Mouse (Mus musculus) adrenal gland, postnatal 14 days (tissue): ENCODE data around the gene Ostf1. TPM values are rescaled to one million over a fixed set of nuclear protein-coding genes. Genes with fewer than 3 reads are reported as not detected.
"Not testable (repeated sequence)": the region's sequence is repeated elsewhere in the genome, so short reads cannot be mapped to it uniquely, and the experiment has no call there.

Experiments
- DNase-seq: peaks from one replicate; pipeline ENCODE4 v3.0.0; 2021; ENCODE audit warnings: mixed read lengths
- total RNA-seq: library from RNA; stranded (reverse); gene quantifications from 2 replicates; pipeline ENCODE4 v1.2.3, GENCODE M21; 2021

The Ostf1 gene
- total RNA-seq, 1 experiment from 2014 or later, result 100 TPM

DNA sequence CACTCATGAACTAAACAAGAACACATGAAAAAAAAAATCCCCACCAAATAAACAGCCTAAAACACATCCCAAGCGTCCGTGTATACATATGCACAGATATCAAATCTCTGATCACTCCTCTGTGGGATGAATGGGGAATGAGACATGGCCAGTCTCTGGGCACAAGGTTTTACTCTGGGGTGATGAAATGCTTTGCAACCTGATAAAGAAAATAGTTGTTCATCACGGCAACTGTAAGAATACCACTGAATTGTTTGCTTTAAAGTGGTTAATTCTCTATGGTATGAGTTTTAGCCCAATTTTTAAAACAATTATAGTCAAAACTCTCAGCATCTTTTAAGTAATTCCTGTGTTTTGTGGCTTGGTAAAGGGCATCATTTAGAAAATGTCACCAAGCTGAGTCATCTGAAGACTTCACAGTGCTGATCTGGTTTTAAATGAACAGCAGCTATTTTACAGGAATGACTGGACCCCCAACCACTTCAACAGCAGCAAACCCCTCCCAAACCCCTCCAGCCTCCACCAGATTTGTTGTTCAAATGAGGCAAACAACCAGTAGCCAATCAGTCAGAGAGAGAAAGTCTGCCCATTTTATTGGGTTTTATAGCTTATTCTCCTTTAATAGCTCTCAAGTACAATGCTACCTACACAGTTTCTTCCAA, 33.2 kb downstream of the Ostf1 start:
- no peak for DNase-seq

- DNase-seq, result no peak
These were observed 33.9 kb downstream of the Ostf1 start for GRCm38 (mm10) chr19:18597772-18598171.

DNA sequence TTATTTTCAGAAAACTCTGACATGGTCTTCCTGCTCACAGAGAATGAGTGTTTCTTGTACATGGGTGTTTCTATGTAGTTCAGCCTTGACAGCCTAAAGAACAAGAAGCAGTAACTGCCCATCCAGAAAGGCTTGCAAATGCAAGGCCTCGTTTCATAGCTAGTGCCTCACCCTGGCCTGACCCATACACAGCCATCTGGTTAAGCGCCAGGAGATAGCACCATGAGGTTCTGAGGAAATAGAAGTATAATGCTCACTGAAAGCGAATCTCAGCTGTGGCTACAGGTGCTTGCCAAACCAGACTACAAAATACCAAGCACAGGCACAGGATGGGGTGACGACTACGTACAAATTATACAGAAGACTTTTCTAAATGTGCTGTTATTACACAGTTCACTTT, 34.7 kb downstream of the Ostf1 start:
- DNase-seq, result no peak

GRCm38 (mm10) chr19:18593722-18594121, 37.9 kb downstream of the Ostf1 start:
- no peak for DNase-seq

DNA sequence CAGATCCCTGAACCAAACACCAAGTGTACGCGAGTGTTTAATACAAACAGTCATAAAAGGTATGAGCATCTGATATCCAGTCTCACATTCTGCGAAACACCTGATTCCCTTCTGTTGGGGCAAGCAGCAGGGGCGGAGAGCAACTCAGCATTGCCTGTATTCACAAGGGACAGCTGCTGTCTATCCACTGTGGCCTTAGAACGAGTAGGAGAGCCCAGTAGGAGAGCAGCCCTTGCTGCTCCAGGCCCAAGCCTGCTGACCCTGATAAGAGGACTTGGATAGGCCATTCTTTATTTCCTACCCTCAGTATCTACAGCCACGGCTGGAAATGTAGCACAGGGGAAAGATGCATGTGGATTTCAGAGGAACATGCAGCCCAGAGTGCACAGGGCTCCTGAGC, 38.7 kb downstream of the Ostf1 start:
- no peak for DNase-seq

GRCm38 (mm10) chr19:18590942-18591354, 40.7 kb downstream of the Ostf1 start:
- DNase-seq, result no peak

DNA sequence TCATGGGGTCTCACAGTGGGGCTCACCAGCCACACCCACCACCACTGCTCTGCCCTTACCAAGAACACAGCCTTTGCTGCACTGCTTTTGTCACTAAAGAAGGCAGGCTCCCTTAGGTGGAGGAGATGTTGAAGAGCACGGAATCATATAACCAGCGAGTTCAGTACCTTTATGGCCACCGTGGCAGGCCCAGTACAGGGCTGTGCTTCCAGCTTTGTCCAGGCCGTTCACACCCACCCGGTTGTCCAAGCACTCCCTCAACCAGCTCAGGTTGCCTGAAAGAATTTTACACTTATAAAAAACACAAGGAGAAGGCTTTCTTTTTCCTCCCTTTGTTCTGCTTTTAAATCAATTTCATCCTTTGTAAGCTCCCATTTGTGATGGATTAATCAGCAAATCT, 41.4 kb downstream of the Ostf1 start:
- no peak for DNase-seq

DNA sequence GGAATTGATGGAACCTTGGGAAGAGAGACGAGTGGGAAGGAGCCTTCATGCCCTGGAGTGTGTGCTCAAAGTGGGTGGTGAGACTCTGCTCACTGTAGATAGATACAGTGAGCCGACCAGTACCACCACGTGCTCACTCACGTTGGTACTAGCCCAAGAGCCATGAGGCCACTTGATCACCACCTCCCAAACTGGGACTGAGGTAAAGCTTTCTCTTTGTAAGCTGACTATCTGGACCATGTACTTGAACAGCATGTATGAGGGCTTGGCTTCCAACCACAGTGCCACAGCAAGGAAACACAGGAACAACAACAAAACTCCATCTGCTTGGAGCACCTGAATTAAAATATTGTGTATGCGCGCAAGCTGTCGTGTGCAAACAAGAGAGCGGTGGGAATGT, 42.3 kb downstream of the Ostf1 start:
- DNase-seq, result no peak

DNA sequence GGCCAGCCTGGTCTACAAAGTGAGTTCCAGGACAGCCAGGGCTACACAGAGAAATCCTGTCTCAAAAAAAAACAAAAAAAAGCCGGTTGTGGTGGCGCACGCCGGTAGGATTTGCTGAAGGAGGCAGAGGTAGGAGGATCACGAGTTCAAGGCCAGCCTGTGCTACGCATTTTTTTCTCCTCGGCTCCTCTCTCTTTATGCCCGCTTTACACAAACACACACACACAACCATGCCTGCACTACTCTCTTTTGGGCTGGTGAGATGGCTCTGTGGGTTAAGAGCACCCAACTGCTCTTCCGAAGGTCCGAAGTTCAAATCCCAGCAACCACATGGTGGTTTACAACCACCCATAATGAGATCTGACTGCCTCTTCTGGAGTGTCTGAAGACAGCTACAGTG, 42.8 kb downstream of the Ostf1 start:
- DNase-seq, result not testable (repeated sequence)

GRCm38 (mm10) chr19:18588243-18588642, 43.4 kb downstream of the Ostf1 start:
- DNase-seq, result no peak

GRCm38 (mm10) chr19:18587118-18587517, 44.5 kb downstream of the Ostf1 start:
- no peak for DNase-seq

DNA sequence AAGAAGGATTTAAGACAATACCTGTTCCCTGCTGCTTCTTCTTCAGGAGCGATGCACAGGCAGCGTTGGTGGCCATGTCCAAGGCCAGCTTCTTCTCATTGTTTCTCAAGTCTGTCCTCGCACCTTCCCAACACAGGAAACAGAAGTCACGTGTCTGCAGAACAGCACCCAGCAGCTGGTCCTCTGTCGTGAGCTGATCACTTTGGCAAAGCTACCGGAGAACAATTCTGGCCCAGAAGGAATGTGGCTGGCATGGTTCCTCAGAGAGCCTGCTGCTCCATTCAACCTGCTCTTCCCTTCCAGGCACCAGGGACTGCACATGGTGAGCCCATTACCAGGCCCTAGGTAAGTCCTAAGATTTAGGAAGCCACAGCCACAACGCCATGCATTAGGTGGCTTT, 47.0 kb downstream of the Ostf1 start:
- DNase-seq, result no peak

- DNase-seq, result no peak
These were observed 47.9 kb downstream of the Ostf1 start for GRCm38 (mm10) chr19:18583706-18584105.

DNA sequence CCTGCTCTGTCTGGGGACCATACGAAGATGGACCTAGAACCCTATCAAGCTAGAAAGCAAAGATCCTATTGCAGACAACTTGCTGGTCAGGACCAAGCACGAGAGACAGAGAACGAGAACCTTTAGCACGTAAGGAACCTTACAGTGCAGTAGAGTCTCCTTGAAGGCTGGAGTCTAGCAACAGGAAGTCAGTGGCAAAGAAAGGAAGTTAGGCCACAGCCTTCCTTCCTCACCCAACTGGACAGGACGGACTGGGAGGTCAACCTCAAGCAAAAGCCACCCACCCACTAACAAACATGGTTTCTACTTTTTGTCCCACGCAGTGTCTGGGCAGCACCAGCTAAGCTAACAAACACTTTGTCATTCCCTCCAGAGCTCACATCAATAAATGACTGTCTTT, 48.7 kb downstream of the Ostf1 start:
- no peak for DNase-seq

- no peak for DNase-seq
These were observed 49.4 kb downstream of the Ostf1 start for GRCm38 (mm10) chr19:18582226-18582625.

DNA sequence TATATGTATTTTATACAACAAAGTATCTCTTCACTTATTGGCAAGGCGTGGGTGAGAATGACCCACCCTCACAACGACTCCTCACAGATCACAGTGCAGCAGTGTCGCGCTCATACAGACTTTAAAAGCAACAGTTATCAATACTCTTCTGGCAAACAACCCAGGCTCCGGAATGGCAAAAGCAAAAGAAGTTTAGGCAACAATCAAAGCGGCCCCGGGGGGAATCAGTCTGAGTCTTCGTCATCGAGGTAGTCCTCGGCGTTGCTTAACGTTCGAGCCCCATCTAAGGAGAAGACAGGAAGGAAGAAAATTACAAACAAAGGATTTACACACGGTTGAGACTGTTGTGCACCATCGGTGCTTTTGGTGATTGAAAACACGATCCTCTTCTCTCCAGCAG, 50.6 kb downstream of the Ostf1 start:
- DNase-seq, result no peak

DNA sequence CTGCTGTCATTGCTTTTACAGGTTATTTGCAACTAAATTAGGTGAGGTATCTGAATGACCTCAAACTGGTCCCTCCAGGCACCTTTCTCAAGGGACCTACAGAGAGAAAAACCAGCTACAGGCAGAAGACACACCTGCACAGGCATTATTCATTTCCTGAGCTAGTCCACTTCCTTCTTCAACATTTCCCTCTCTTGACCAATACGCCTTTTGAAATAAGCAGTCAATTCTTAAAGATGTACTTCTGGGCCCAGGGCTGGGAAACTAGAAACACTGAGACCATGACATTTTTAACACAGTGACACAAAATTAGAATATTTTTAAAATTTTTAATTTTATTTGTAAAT, 52.6 kb downstream of the Ostf1 start:
- DNase-seq, result no peak

DNA sequence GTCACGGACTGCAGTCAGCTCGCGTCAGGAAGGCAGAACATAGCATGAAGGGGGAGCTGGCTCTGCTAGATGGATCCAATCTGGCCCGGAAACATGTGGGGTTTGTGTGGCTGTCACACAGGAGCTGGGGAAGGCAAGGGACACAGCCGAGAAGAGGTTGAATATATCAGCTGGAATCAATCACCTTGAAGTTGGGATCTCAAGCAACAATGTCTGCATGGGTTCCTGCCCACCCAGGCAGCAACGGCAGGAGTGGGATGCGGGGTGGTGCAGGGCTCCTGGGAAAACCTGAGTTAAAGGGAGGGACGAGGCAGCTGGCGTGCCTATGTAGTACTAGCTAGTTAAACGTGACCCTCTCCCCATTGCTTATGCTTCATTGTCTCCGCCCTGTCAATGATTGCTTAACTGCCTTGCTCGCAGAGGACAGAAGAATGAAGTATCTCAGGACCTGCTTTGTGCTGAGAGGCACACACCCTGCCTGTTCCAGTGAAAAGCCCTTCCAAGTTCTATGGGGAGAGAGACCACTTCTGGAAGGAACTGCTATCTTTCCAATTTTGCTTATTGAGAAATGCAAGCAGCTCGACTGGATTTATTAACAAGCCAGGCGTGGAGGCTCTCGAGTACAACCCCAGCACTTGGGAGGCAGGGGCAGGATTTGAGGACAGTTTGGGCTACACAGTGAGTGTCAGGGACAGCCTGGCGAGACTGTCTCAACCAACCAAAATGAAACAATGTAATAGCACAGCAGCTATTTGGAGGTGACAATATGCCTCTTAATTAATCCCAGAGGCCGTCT, 53.2 kb downstream of the Ostf1 start:
- no peak for DNase-seq

DNA sequence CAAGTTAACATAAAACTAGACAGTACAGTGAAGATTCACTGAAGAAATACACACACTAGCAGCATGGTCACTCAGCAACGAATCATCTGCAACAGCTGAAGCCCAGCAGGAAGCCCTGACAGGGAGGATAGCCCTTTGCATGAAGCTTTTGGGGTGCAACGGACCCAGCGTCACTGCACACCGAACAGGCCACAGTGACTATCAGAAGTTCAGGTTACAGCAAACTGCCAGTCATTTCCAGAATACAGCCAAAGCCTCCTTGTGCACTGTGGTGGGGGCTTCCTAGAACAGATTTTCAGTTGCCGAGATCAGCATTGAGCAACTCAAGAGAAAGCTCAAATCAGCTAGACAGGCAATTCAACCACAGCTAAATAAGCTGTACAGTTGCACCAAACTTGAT, 54.3 kb downstream of the Ostf1 start:
- no peak for DNase-seq

DNA sequence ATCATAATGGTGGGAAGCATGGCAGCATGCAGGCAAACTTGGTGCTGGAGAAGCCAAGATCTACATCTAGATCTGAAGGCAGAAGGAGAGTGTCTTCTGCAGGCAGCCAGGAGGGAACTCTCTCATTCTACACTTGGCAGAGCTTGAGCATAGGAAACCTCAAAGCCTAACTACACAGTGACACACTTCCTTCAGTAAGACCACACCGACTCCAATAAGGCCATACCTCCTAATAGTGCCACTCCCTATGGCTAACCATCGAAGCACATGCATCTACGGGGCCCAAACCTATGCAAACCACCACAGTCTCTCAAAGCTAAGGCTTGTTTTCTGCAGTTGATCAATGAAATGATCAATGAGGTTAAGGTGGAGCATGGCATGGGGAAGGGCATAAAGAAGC, 55.7 kb downstream of the Ostf1 start:
- no peak for DNase-seq

GRCm38 (mm10) chr19:18573907-18574306, 57.7 kb downstream of the Ostf1 start:
- DNase-seq, result no peak

DNA sequence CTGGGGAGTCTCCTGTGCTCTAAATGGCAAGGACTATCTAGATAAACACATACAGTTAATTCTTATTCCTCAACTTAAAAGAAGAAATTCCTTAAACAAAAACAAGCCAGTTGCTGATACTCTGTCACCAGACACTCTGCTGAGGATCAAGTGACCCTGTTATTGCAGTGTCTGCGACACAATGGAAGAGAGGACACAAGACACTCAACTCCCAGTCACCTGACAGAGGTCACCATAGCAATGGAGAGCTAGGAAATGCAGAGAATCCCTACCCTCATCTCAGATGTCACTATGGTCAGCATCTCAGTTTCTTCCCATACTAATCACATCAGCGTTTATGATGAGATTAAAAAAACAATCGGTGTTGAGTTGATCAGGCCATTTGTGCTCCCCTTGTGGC, 58.2 kb downstream of the Ostf1 start:
- DNase-seq, result no peak

GRCm38 (mm10) chr19:18569496-18569895, 62.1 kb downstream of the Ostf1 start:
- peak; percentile 38 for DNase-seq

- DNase-seq, result no peak
These were observed 62.7 kb downstream of the Ostf1 start for GRCm38 (mm10) chr19:18568828-18569430.
